Mouse (Mus musculus) erythroblast, adult 5-6 weeks (primary cell): ENCODE results near the gene Apon. TPM values are rescaled to one million over a fixed set of nuclear protein-coding genes. Genes with fewer than 3 reads are reported as not detected.
A peak's percentile ranks its signal among the peaks of the same experiment; 100 is the strongest.
"Not testable (repeated sequence)": the region's sequence is repeated elsewhere in the genome, so short reads cannot be mapped to it uniquely, and the experiment has no call there.

Source experiments
- ATAC-seq: replicated peaks from 2 replicates; pipeline ENCODE4 v1.8.0; 2016; ENCODE audit warnings: moderate number of reproducible peaks, mild to moderate bottlenecking, moderate TSS enrichment, inconsistent platforms; ENCODE audit not compliant: poor library complexity, low FRiP score, severe bottlenecking
- total RNA-seq, 2 experiments: library from RNA; stranded (forward) in 1 of 2; stranded (reverse) in 1 of 2; fragments of 150-400 nt in 1 of 2; fragments of 200-764, 138-1000 nt in 1 of 2; gene quantifications; 2 replicates each; pipeline versions ENCODE4 v1.2.3 to v1.2.4; 2015 to 2017; ENCODE audit warnings: low replicate concordance in 2 of 2

Apon gene
- total RNA-seq (2015; ENCODE audit: low replicate concordance) (1.7 TPM in 1 of 2 replicates, not detected in the other), total RNA-seq (2017; ENCODE audit: low replicate concordance) (1.5 TPM in 1 of 2 replicates, not detected in the other)

- ATAC-seq, result no peak
These were observed at the start of gene Apon for GRCm38 (mm10) chr10:128253677-128254255. Apon (plus strand) TSS chr10:128254096.

DNA sequence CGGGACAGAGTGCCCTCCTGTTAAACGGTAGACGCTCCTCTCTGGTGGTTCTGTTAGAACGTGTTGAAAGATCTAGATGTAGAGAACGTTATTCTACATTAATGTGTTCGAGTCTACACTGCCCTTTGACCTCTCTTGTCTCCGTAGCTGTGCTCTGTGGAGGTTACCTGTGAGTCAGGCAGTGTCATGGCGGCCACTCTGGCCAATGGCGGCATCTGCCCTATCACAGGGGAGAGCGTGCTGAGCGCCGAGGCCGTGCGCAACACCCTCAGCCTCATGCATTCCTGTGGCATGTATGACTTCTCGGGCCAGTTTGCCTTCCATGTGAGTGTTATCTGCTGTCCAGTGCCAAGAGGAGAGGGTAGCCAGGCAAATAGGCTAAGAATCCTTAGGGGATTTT lies 49.0 kb upstream of the Apon start:
- no peak for ATAC-seq

- no peak for ATAC-seq
These were observed 45.6 kb upstream of the Apon start for GRCm38 (mm10) chr10:128208326-128208725.

DNA sequence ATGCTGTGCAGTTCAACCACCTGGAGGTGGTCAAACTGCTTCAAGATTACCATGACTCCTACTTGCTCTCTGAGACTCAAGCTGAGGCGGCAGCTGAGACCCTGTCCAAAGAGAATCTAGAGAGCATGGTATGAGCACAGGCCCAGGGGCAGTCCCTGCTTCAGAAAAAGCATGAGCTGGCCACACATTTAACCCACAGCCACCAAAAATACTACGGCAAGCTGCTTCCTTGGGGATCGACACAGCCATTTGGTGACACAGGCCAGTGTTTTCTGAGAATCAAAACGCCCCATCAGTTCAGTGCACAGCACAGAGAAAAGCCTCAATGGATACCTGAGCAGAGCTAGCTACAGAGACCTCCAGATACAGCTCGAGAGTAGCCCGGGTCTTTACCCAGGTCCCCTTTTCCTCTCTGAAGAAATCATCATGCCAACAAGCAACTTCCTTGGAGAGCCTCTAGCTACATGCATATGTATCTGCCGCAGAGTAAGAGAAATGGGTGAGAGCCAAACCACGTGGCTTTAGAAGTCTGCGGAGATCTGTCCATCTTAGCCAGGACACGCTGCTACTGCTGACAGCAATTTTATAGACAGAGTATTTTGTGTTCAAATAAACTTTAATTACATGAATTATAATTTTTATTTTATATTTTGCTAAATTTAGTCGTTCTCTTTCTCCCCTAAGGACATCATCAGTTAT lies 44.4 kb upstream of the Apon start:
- no peak for ATAC-seq

GRCm38 (mm10) chr10:128210131-128210530 lies 43.8 kb upstream of the Apon start:
- no peak for ATAC-seq

- ATAC-seq, result peak; percentile 40; the same call in 1 of the 2 replicates
These were observed 42.9 kb upstream of the Apon start for GRCm38 (mm10) chr10:128210954-128211353.

- peak; percentile 96 for ATAC-seq
These were observed 42.3 kb upstream of the Apon start, which contains the start of gene Spryd4 for GRCm38 (mm10) chr10:128211390-128212108. Spryd4 (minus strand) TSS chr10:128211807.

DNA sequence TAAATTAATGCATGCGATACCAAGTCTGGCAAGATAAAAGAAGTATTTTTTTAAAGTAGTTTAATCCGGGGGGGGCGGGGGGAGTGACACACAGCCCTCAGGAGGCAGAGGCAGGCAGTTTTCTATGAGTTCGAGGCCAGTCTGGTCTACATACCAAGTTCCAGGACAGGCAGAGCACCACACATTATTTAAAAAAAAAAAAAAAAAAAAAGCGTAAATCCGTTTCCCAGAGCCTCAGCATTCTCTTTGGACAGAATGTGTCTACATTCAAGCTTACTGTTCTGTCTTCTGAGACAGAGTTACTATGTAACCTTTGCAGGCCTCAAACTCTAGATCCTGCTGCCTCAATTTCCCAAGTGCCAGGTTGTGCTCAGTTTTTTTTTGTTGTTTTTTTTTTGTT lies 41.7 kb upstream of the Apon start:
- ATAC-seq, result no peak

DNA sequence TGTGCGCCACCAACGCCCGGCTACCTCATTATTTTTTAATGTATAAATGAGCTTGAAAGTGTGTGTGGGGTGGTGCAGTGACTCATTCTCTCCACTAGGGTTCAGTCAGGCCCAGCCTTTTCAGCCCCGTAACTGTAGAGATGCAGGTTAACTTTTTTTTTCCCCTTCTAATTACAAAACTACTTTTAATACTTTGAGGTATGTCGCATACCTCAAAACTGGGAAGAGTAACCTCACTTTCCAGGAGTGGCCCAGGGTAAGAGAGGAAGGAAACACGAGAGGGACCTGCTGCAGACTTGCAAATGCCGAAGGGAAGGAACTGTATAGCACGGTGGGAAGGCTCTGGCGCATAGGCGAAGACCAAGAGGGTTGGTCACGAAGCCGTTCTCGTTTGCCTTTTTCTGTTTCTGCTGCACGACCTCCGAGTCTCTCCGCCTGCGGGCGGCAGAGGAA lies 41.0 kb upstream of the Apon start:
- peak; percentile 80 for ATAC-seq

DNA sequence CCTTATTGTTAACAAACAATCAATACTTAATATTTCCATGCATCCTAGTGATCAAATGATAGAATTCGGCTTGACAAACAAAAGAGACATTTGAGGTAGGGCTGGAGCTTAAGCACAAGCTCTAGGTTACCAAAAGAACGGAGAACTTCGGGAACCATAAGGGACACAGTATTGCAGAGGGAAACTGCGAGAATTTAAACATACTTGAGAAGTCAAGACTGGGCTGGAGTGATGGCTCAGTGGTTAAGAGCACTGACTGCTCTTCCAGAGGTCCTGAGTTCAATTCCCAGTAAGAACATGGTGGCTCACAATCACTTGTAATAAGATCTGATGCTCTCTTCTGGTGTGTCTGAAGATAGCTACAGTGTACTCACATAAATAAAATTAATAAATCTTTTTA lies 39.8 kb upstream of the Apon start:
- ATAC-seq, result not testable (repeated sequence)

DNA sequence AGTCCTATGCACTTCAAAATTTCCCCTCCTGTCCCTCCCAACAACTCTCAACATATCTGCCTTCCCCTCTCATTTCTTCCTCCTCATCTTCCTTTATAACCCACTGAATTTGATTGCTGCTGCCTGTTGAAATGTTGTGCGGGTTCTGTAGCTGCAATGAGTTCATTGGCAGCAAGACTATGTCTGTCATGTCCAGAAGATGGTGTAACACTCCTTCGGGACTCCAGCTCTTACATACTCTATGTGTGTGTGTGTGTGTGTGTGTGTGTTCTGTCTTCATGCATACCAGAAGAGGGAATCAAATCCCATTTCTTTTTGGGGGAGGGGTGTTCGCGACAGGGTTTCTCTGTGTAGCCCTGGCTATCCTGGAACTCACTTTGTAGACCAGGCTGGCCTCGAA lies 38.9 kb upstream of the Apon start:
- ATAC-seq, result no peak

DNA sequence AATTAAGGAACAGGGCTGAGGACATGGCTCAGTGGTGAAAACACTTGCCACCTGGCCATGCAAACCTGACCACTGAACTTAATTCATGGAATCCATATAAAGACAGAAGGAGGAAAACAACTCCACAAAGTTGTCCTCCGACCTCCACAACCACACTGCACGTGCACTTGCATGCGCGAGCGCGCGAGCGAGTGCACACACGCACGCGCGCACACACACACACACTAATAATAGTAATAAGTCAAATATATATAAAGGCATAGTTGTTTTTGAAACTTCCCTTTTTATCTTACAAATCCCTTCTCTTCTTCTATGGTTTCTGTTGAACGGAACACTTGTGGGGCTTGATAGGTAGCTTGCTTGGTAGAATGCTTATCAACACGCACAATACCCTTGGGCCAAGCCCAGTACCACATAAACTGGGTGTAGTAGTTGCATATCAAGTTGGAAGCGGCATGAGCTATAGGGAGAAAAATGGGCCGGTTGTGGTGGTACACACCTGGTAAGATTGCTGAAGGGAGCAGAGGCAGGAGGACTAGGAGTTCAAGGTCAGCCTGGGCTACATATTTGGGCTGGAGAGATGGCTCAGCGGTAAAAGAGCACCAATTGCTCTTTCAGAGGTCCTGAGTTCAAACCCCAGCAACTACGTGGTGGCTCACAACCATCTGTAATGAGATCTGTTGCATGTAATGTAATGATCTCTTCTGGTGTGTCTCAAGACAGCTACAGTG lies 35.3 kb upstream of the Apon start:
- peak; percentile 69 for ATAC-seq

DNA sequence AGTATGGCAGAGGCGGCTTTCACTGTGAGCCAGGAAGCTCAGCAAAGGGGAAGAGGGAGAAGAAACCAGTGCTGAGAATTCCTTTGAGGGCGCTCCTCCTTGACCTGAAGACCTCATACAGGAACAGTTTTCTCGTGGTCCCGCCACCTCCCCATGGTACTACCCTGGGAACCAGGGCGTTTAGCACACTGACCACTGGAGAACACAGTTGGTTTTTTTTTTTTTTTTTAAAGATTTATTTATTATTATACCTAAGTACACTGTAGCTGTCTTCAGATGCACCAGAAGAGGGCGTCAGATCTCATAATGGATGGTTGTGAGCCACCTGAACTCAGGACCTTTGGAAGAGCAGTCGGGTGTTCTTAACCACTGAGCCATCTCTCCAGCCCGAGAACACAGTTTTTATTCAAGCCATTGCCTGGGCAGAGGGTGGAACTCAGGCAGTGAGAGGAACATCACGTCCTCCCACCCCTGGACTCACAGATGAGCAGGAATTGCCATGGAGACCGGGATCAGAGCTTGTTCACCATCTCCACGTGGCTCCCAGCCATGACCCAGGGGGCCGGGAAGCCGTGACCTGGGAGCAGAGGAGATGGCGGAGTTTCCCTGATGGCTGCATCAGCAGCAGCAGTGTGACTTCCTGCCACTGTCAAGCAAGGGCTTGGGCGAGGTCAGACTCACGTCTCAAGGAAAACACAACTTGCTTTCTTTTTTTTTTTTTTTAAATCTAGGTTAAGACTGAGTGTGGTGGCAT lies 32.2 kb upstream of the Apon start:
- ATAC-seq, result no peak

GRCm38 (mm10) chr10:128225064-128225463 lies 28.8 kb upstream of the Apon start:
- no peak for ATAC-seq

- ATAC-seq, result no peak
These were observed 28.4 kb upstream of the Apon start, which contains the start of gene Mip for GRCm38 (mm10) chr10:128225538-128225937. Mip (plus strand) TSS chr10:128225838.

DNA sequence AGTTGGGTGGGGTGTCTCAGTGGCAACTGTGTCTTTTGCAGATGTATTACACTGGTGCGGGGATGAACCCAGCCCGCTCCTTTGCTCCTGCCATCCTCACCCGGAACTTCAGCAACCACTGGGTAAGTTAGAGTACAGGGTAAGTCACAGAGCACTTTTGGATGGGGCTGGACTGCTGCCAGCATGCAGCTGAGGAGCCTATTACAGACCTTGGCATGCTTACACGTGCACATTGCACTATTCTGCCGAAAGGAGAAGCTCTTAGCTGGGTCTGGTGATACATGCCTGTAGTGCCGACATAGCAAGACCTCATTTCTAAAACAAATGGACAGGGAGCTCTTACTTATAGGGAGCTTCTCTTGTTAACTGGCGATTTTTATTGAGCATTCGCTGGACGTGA lies 26.3 kb upstream of the Apon start:
- ATAC-seq, result no peak

GRCm38 (mm10) chr10:128228009-128228408 lies 25.9 kb upstream of the Apon start:
- no peak for ATAC-seq

- ATAC-seq, result no peak
These were observed 23.3 kb upstream of the Apon start for GRCm38 (mm10) chr10:128230582-128230981.

- ATAC-seq, result no peak
These were observed 22.8 kb upstream of the Apon start for GRCm38 (mm10) chr10:128231146-128231545.
